Mouse (Mus musculus): Measurements from ENCODE around the gene Cenpv. TPM values are rescaled to one million over a fixed set of nuclear protein-coding genes. Genes with fewer than 3 reads are reported as not detected.

Gene Cenpv
- polyA plus RNA-seq, 1 experiment from 2014 or later, result 29.8 TPM

DNA sequence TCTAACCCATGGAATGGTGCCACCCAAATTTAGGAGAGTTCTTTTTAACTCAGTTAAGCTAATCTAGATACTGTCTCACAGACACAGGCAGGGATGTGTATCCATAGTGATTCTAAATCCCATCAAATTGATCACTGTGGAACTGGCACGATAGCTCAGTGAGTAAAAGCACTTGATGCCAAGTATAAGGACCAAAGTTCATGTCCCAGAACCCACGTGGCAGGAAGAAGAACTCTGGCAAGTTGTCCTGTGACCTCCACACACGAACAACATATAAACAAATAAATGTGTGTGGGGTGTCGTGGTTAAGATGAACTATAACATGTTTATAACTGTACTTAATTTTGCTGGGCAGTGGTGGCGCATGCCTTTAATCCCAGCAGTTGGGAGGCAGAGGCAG, 59.5 kb downstream of the Cenpv start:
- H3K9ac ChIP-seq (ENCODE audit: low read depth, low read length), result no peak overlapping the region
- H3K27me3 ChIP-seq (ENCODE audit: control insufficient read depth, insufficient read depth, low read length), result no peaks in the 10 kb centered on the region
- 85% methylated on average over 5 of the region's 5 CpGs for WGBS
- no peak overlapping the region for H3K27ac ChIP-seq (ENCODE audit: low read depth, low read length)
- no peak for ATAC-seq (ENCODE audit: low FRiP score, low TSS enrichment)
- no peaks in the 10 kb centered on the region for H3K36me3 ChIP-seq (ENCODE audit: control insufficient read depth, insufficient read depth, low read length)
- H3K4me2 ChIP-seq (replicated peaks; ENCODE audit: low read depth, low read length), result no peak overlapping the region
- no peaks in the 10 kb centered on the region for H3K9me3 ChIP-seq (ENCODE audit: control insufficient read depth, low read length)
- no peak overlapping the region for H3K4me3 ChIP-seq (ENCODE audit: low read length)
- no peaks in the 10 kb centered on the region for H3K4me1 ChIP-seq (ENCODE audit: control insufficient read depth, insufficient read depth, low read length)

DNA sequence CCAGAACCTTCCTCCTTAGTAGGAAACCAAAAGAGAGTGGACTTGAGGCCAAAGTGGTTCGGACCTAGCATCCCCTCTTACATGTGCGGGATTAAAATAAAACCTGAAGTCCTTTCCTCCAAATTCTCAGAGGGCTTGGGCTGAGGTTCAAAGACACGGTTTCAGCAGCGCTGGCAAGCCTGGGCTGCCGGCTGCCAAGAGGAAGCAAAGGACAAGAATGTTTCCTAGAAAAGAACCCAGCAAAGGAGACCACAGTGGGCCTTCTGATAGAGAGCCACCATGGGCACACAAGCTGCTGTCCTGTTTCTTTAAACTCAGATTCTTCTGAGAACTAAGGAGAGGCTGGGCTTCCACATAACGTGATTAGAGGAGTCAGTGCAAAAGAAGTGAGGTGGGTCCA, 60.1 kb downstream of the Cenpv start:
- no peak overlapping the region for H3K9ac ChIP-seq (ENCODE audit: low read depth, low read length)
- no peak overlapping the region for H3K4me2 ChIP-seq (replicated peaks; ENCODE audit: low read depth, low read length)
- H3K4me1 ChIP-seq (ENCODE audit: control insufficient read depth, insufficient read depth, low read length), result no peaks in the 10 kb centered on the region
- H3K9me3 ChIP-seq (ENCODE audit: control insufficient read depth, low read length), result no peaks in the 10 kb centered on the region
- no peaks in the 10 kb centered on the region for H3K36me3 ChIP-seq (ENCODE audit: control insufficient read depth, insufficient read depth, low read length)
- no peak for ATAC-seq (ENCODE audit: low FRiP score, low TSS enrichment)
- H3K27me3 ChIP-seq (ENCODE audit: control insufficient read depth, insufficient read depth, low read length), result no peaks in the 10 kb centered on the region
- H3K27ac ChIP-seq (ENCODE audit: low read depth, low read length), result no peak overlapping the region
- no peak overlapping the region for H3K4me3 ChIP-seq (ENCODE audit: low read length)
- WGBS, result 80% methylated on average over 6 of the region's 6 CpGs

- no peak overlapping the region for H3K9ac ChIP-seq (ENCODE audit: low read depth, low read length)
- H3K27me3 ChIP-seq (ENCODE audit: control insufficient read depth, insufficient read depth, low read length), result no peaks in the 10 kb centered on the region
- no peak overlapping the region for H3K4me2 ChIP-seq (replicated peaks; ENCODE audit: low read depth, low read length)
- H3K9me3 ChIP-seq (ENCODE audit: control insufficient read depth, low read length), result no peaks in the 10 kb centered on the region
- H3K4me1 ChIP-seq (ENCODE audit: control insufficient read depth, insufficient read depth, low read length), result no peaks in the 10 kb centered on the region
- WGBS, result 93% methylated on average over 4 of the region's 4 CpGs
- no peak for ATAC-seq (ENCODE audit: low FRiP score, low TSS enrichment)
- H3K36me3 ChIP-seq (ENCODE audit: control insufficient read depth, insufficient read depth, low read length), result no peaks in the 10 kb centered on the region
- no peak overlapping the region for H3K27ac ChIP-seq (ENCODE audit: low read depth, low read length)
- no peak overlapping the region for H3K4me3 ChIP-seq (ENCODE audit: low read length)
Measured at GRCm38 (mm10) chr11:62476156-62476555, 62.9 kb downstream of the Cenpv start.

Other genes with a start within 250 kb of the Cenpv start
- gene Pigl, start 80.8 kb downstream of the Cenpv start, polyA plus RNA-seq (2014; fragmentation: Nextera tagmentation; extraction: Ambion mirVana), result 12.3 and 15.1 TPM in 2 replicates
- 160 and 203 TPM in 2 replicates for gene Ncor1, start 80.7 kb downstream of the Cenpv start, polyA plus RNA-seq (2014; fragmentation: Nextera tagmentation; extraction: Ambion mirVana)
- gene Ubb, start 11.9 kb upstream of the Cenpv start, polyA plus RNA-seq (2014; fragmentation: Nextera tagmentation; extraction: Ambion mirVana), result 3,178 and 3,504 TPM in 2 replicates
- 1.2 and 1.4 TPM in 2 replicates for gene Trpv2, start 35.2 kb upstream of the Cenpv start, polyA plus RNA-seq (2014; fragmentation: Nextera tagmentation; extraction: Ambion mirVana)
- 16.4 and 18.7 TPM in 2 replicates for gene Lrrc75a, start 109.3 kb upstream of the Cenpv start, polyA plus RNA-seq (2014; fragmentation: Nextera tagmentation; extraction: Ambion mirVana)
- 63.4 and 63.8 TPM in 2 replicates for gene Mmgt2, start 109.4 kb upstream of the Cenpv start, polyA plus RNA-seq (2014; fragmentation: Nextera tagmentation; extraction: Ambion mirVana)
- 5.9 and 10.1 TPM in 2 replicates for gene Zfp287, start 192.6 kb upstream of the Cenpv start, polyA plus RNA-seq (2014; fragmentation: Nextera tagmentation; extraction: Ambion mirVana)
- not detected in 2 replicates for gene Gm10428, start 213.8 kb upstream of the Cenpv start, polyA plus RNA-seq (2014; fragmentation: Nextera tagmentation; extraction: Ambion mirVana)

All from kidney, embryonic 14.5 days (tissue).